In genomic region chr4:34885631-34886351, GRCm38 (mm10) we compare ENCODE assay signal across 9 mouse cellular contexts. TPM values are rescaled to one million over a fixed set of nuclear protein-coding genes. Genes with fewer than 3 reads are reported as not detected.
DNase-seq lines count a peak whose midpoint lies in the region; ATAC-seq and TF ChIP-seq lines count a peak whose summit lies in the region.
"Had no signal": no experiment of that assay in that cellular context is flagged by ENCODE, and none has a peak within 500 bp of the region (broad histone marks: within the 10 kb centered on the region; RNA-seq: fewer than 3 reads in every experiment).

No protein-coding gene starts in this region.

- no peak for TF ChIP-seq CTCF in MEL (IDR thresholded peaks at IDR 0.05 in 2 of 3, conservative IDR thresholded peaks at IDR 0.05 in 1 of 3; ENCODE audit: control insufficient read depth in 1 of 3, insufficient read depth in 1 of 3, low read depth in 2 of 3, low read length in 3 of 3, poor library complexity in 1 of 3, severe bottlenecking in 1 of 3)

- H3K4me1 ChIP-seq in heart, embryonic 12.5 days (replicated peaks), result peaks cover 27% of the 10 kb centered on the region
- H3K4me1 ChIP-seq in MEL (ENCODE audit: control insufficient read depth in 1 of 2, insufficient read depth in 2 of 2, low read length in 2 of 2), result peaks cover 14 to 21% of the 10 kb centered on the region in 2 experiments
- peaks cover 34% of the 10 kb centered on the region for H3K4me1 ChIP-seq in hindbrain, embryonic 10.5 days (replicated peaks)
- peaks cover 11% of the 10 kb centered on the region for H3K4me1 ChIP-seq in midbrain, embryonic 11.5 days (ENCODE audit: control insufficient read depth, insufficient read depth, low read length)

- H3K9ac ChIP-seq in heart, embryonic 12.5 days, result peak overlapping the region; percentile 94
- peak overlapping the region; percentile 99 for H3K9ac ChIP-seq in MEL (ENCODE audit: control insufficient read depth, low read depth, low read length, poor library complexity, severe bottlenecking)
- H3K9ac ChIP-seq in midbrain, embryonic 11.5 days (ENCODE audit: low read length), result peak overlapping the region; percentile 77; the same call in 1 of the 2 replicates

- TF ChIP-seq RAD21 in MEL (IDR thresholded peaks at IDR 0.05; ENCODE audit: low read depth, low read length), result no peak

- 0 out of 4 replicates have a peak, but pooled peaks of 1 of the 2 experiments have one; percentile 4 for TF ChIP-seq EP300 in MEL (IDR thresholded peaks at IDR 0.05; ENCODE audit: low read depth in 1 of 2, low read length in 2 of 2)

- H3K27me3 ChIP-seq in heart, embryonic 12.5 days (replicated peaks), result no peaks in the 10 kb centered on the region
- no peaks in the 10 kb centered on the region for H3K27me3 ChIP-seq in MEL (ENCODE audit: control insufficient read depth in 1 of 2, insufficient read depth in 2 of 2, low read length in 2 of 2)
- peaks cover 29% of the 10 kb centered on the region for H3K27me3 ChIP-seq in hindbrain, embryonic 10.5 days (ENCODE audit: insufficient read depth, poor library complexity, severe bottlenecking)
- peaks cover 4% of the 10 kb centered on the region; the same call in 1 of the 2 replicates for H3K27me3 ChIP-seq in midbrain, embryonic 11.5 days (ENCODE audit: control insufficient read depth, insufficient read depth, low read length)

- peak overlapping the region; percentile 94 for H3K27ac ChIP-seq in heart, embryonic 12.5 days (ENCODE audit: poor library complexity, severe bottlenecking)
- H3K27ac ChIP-seq in MEL (ENCODE audit: control insufficient read depth, low read depth, low read length), result peak overlapping the region; percentile 91
- peak overlapping the region; percentile 95 for H3K27ac ChIP-seq in hindbrain, embryonic 10.5 days
- no peak overlapping the region for H3K27ac ChIP-seq in midbrain, embryonic 11.5 days (ENCODE audit: low read depth, low read length)

- TF ChIP-seq POLR2A in MEL (IDR thresholded peaks at IDR 0.05; ENCODE audit: control insufficient read depth in 1 of 2, insufficient read depth in 1 of 2, low read depth in 1 of 2, low read length in 2 of 2, poor library complexity in 1 of 2), result 0 out of 4 replicates have a peak, but pooled peaks of 1 of the 2 experiments have one; percentile 39

- intact Hi-C loops in heart, postnatal 10 days (cut with DNase I), result loop anchor here (5.0 to 10.0 kb wide), 2 partner anchors 201 to 333 kb away; partner anchors contain the start of genes Akirin2 and Slc35a1

- DNase-seq in heart, postnatal 10 days, result no peak
- DNase-seq in MEL (ENCODE audit: low read depth, low spot score), result peak; percentile 74
- DNase-seq in hindbrain, embryonic 10.5 days (ENCODE audit: low spot score), result no peak
- DNase-seq in midbrain, embryonic 11.5 days (ENCODE audit: low spot score, missing footprints), result peak; percentile 72
- DNase-seq in B cell, adult 2 months, result no peak
- DNase-seq in embryo, embryonic 10 days (ENCODE audit: low spot score), result no peak
- DNase-seq in thymus, postnatal 0 days (ENCODE audit: low spot score), result no peak

- H3K4me3 ChIP-seq in heart, embryonic 12.5 days, result peak overlapping the region; percentile 90
- peak overlapping the region; percentile 60 to 77 for H3K4me3 ChIP-seq in MEL (ENCODE audit: control insufficient read depth in 1 of 2, insufficient read depth in 1 of 2, low read depth in 2 of 2, low read length in 2 of 2)
- peak overlapping the region; percentile 71 for H3K4me3 ChIP-seq in hindbrain, embryonic 10.5 days
- H3K4me3 ChIP-seq in midbrain, embryonic 11.5 days (ENCODE audit: low read depth, low read length), result no peak overlapping the region

- H3K79me2 ChIP-seq in MEL (ENCODE audit: control insufficient read depth, insufficient read depth, low read length, poor library complexity), result peaks cover 30% of the 10 kb centered on the region

- H3K9me3 ChIP-seq in heart, embryonic 12.5 days (replicated peaks), result no peaks in the 10 kb centered on the region
- no peaks in the 10 kb centered on the region for H3K9me3 ChIP-seq in MEL (replicated peaks; ENCODE audit: insufficient read depth, low read length)
- H3K9me3 ChIP-seq in hindbrain, embryonic 10.5 days, result no peaks in the 10 kb centered on the region
- no peaks in the 10 kb centered on the region for H3K9me3 ChIP-seq in midbrain, embryonic 11.5 days (ENCODE audit: control insufficient read depth, low read length)

- peak overlapping the region; percentile 90 for H3K4me2 ChIP-seq in heart, embryonic 12.5 days
- peak overlapping the region; percentile 71 for H3K4me2 ChIP-seq in midbrain, embryonic 11.5 days

- no peak for ATAC-seq in heart, embryonic 12.5 days (ENCODE audit: insufficient number of reproducible peaks, low FRiP score)
- no peak for ATAC-seq in midbrain, embryonic 11.5 days (ENCODE audit: low FRiP score)

- H3K36me3 ChIP-seq in heart, embryonic 12.5 days, result no peaks in the 10 kb centered on the region
- peaks cover 2 to 32% of the 10 kb centered on the region in 2 experiments; a peak in 3 of 4 replicates for H3K36me3 ChIP-seq in MEL (ENCODE audit: control insufficient read depth in 1 of 2, insufficient read depth in 2 of 2, low read length in 2 of 2)
- peaks cover 6% of the 10 kb centered on the region; the same call in 1 of the 2 replicates for H3K36me3 ChIP-seq in hindbrain, embryonic 10.5 days
- H3K36me3 ChIP-seq in midbrain, embryonic 11.5 days (ENCODE audit: control insufficient read depth, insufficient read depth, low read length), result no peaks in the 10 kb centered on the region

- 38% methylated on average over 9 of the region's 9 CpGs for WGBS in heart, embryonic 12.5 days
- WGBS in hindbrain, embryonic 10.5 days, result 69% methylated on average over 9 of the region's 9 CpGs
- 57% methylated on average over 9 of the region's 9 CpGs for WGBS in midbrain, embryonic 11.5 days

TF ChIP-seq in MEL, 35 proteins besides CTCF, POLR2A, EP300 and RAD21:
- TF ChIP-seq NRF1 (IDR thresholded peaks at IDR 0.05; ENCODE audit: insufficient read depth, low read depth, low read length, poor library complexity, severe bottlenecking) (no peak), BHLHE40 (IDR thresholded peaks at IDR 0.05; ENCODE audit: borderline replicate concordance, low read depth, low read length) (no peak; the same call in 1 of the 2 replicates), UBTF (IDR thresholded peaks at IDR 0.05; ENCODE audit: borderline replicate concordance, insufficient read depth, low read depth, low read length) (no peak), TBP (IDR thresholded peaks at IDR 0.05; ENCODE audit: low read depth, low read length) (no peak), POLR2AphosphoS2 (IDR thresholded peaks at IDR 0.05; ENCODE audit: low read length) (no peak), ZNF384 (IDR thresholded peaks at IDR 0.05; ENCODE audit: low read depth, low read length) (no peak), USF1 (IDR thresholded peaks at IDR 0.05; ENCODE audit: low read depth, low read length) (peak; percentile 36; the same call in 1 of the 2 replicates), MYC (IDR thresholded peaks at IDR 0.05; ENCODE audit: low read depth, low read length) (0 out of 2 replicates have a peak, but pooled peaks have one; percentile 40), USF2 (IDR thresholded peaks at IDR 0.05; ENCODE audit: borderline replicate concordance in 1 of 2, insufficient read depth in 1 of 2, low read depth in 1 of 2, low read length in 2 of 2) (no peak), ZKSCAN1 (IDR thresholded peaks at IDR 0.05; ENCODE audit: low read depth, low read length) (no peak), MAZ (IDR thresholded peaks at IDR 0.05; ENCODE audit: low read depth, low read length) (no peak), SIN3A (IDR thresholded peaks at IDR 0.05; ENCODE audit: low read length) (peak; percentile 25), HCFC1 (IDR thresholded peaks at IDR 0.05; ENCODE audit: low read depth, low read length) (no peak), MEF2A (IDR thresholded peaks at IDR 0.05; ENCODE audit: extremely low read depth, insufficient replicate concordance, low read depth, low read length, poor library complexity, severe bottlenecking) (no peak), GATA1 (IDR thresholded peaks at IDR 0.05; ENCODE audit: low read depth, low read length) (no peak), E2F4 (IDR thresholded peaks at IDR 0.05; ENCODE audit: borderline replicate concordance, low read depth, low read length) (no peak), ZMIZ1 (IDR thresholded peaks at IDR 0.05; ENCODE audit: low read depth, low read length) (no peak)

RNA-seq across cellular contexts. Expression of gene Zfp292, which starts 3.0 kb away (rescaled TPM):
- 18.6 and 19.8 TPM in 2 replicates for polyA plus RNA-seq in heart, embryonic 12.5 days (2016; fragmentation: Nextera tagmentation; extraction: Ambion mirVana)
- 10 to 100 TPM; 21.4 to 22.4 TPM for total RNA-seq in heart, postnatal 10 days (2021)
- total RNA-seq in MEL (2012; rRNA removed), result 9.8 and 14.3 TPM in 2 replicates
- 10 to 100 TPM; 16.8 to 19.4 TPM for polyA plus RNA-seq in MEL (2012; ENCODE audit: insufficient read depth in 1 of 2, insufficient read length in 2 of 2, low read depth in 1 of 2, low replicate concordance in 2 of 2, missing spikeins in 1 of 2)
- 21.0 and 22.8 TPM in 2 replicates for polyA plus RNA-seq in hindbrain, embryonic 10.5 days (2016; fragmentation: Nextera tagmentation; extraction: Ambion mirVana)
- polyA plus RNA-seq in midbrain, embryonic 11.5 days (2014; fragmentation: Nextera tagmentation; extraction: Ambion mirVana), result 40.1 and 47.2 TPM in 2 replicates
- 19.3 and 20.7 TPM in 2 replicates for polyA plus RNA-seq in thymus, postnatal 0 days (2015; fragmentation: Nextera tagmentation; extraction: Ambion mirVana)

RNA-seq across cellular contexts. Expression of gene Cga, which starts 7.8 kb away (rescaled TPM):
- not detected in 2 replicates for polyA plus RNA-seq in heart, embryonic 12.5 days (2016; fragmentation: Nextera tagmentation; extraction: Ambion mirVana)
- not detected for total RNA-seq in heart, postnatal 10 days (2021)
- total RNA-seq in MEL (2012; rRNA removed), result not detected in 2 replicates
- polyA plus RNA-seq in MEL (2012; ENCODE audit: insufficient read depth in 1 of 2, insufficient read length in 2 of 2, low read depth in 1 of 2, low replicate concordance in 2 of 2, missing spikeins in 1 of 2), result not detected
- 0.41 and 0.78 TPM in 2 replicates for polyA plus RNA-seq in hindbrain, embryonic 10.5 days (2016; fragmentation: Nextera tagmentation; extraction: Ambion mirVana)
- polyA plus RNA-seq in midbrain, embryonic 11.5 days (2014; fragmentation: Nextera tagmentation; extraction: Ambion mirVana), result not detected in 2 replicates
- polyA plus RNA-seq in thymus, postnatal 0 days (2015; fragmentation: Nextera tagmentation; extraction: Ambion mirVana), result 1.7 and 1.8 TPM in 2 replicates
- total RNA-seq: common myeloid progenitor, adult 5-6 weeks had no signal

Comparison
In these comparisons a context has a peak if more than half of its experiments do, and no peak if none do; other contexts are left out.
1. DNase-seq: peak in MEL (single experiment) and midbrain, embryonic 11.5 days (single experiment); none in heart, postnatal 10 days (0 of 2), hindbrain, embryonic 10.5 days (single experiment), B cell, adult 2 months (0 of 2), embryo, embryonic 10 days (single experiment) and thymus, postnatal 0 days (single experiment).
2. Peak in every context shown above with its lines, with median percentiles within 50 percentile points of each other: H3K9ac ChIP-seq.